Mouse (Mus musculus) liver, postnatal 0 days (tissue): ENCODE measurements around the gene Alg9.

Experiments
- CTCF ChIP-seq: sonication (generic); IDR thresholded peaks from 2 replicates; pipeline ENCODE4 v1.5.1; 2016; ENCODE audit warnings: antibody characterized with exemption, low read depth
- EP300 ChIP-seq: IDR thresholded peaks from 2 replicates; pipeline ENCODE4 v1.6.1; 2016; ENCODE audit warnings: antibody characterized with exemption, low read depth, mild to moderate bottlenecking

GRCm38 (mm10) chr9:50865803-50866202 is 91.0 kb downstream of the Alg9 start:
- no peak for TF ChIP-seq CTCF
- TF ChIP-seq EP300 = no peak
